Mouse (Mus musculus) stomach, postnatal 0 days (tissue): ENCODE measurements around the gene Cphx3.
"Not testable (repeated sequence)": the region's sequence is repeated elsewhere in the genome, so short reads cannot be mapped to it uniquely, and the experiment has no call there.

Source experiments
- CTCF ChIP-seq: IDR thresholded peaks from 2 replicates; pipeline ENCODE4 v1.5.1; 2016; ENCODE audit warnings: antibody characterized with exemption, low read depth, mild to moderate bottlenecking, moderate library complexity
- EP300 ChIP-seq: optimal IDR thresholded peaks from 2 replicates; pipeline ENCODE3; 2016; ENCODE audit warnings: antibody characterized with exemption

DNA sequence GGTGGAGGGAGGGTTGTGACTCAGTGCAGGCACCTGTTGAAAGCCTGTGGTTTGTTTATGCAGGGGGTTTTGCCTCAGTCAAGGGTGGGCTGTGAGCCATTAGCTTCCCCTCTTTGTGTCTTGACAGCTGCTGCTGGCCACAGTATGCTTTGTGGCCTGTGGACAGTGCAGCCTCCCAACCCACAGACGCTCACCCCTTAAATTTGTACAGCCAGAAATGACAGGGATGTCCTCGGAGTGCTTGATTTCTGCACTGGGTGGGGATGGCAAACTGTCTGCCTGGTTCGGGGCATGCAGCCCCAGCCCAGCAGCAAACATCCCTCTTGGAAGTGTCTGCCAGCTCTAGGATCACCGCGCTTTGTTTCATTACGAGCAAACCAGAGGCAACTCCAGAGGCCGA lies 36.1 kb downstream of the Cphx3 start, which contains the start of gene Duxbl2:
- TF ChIP-seq CTCF, EP300: not testable (repeated sequence)
